Mouse (Mus musculus) spleen, postnatal 14 days (tissue): ENCODE results near the gene Sac3d1.
A peak's percentile ranks its signal among the peaks of the same experiment; 100 is the strongest.

ENCODE experiments used
- DNase-seq, 2 experiments: peaks; one replicate each; pipeline ENCODE4 v3.0.0; 2021 to 2022; ENCODE audit warnings: low spot score in 2 of 2

Sac3d1 gene

DNA sequence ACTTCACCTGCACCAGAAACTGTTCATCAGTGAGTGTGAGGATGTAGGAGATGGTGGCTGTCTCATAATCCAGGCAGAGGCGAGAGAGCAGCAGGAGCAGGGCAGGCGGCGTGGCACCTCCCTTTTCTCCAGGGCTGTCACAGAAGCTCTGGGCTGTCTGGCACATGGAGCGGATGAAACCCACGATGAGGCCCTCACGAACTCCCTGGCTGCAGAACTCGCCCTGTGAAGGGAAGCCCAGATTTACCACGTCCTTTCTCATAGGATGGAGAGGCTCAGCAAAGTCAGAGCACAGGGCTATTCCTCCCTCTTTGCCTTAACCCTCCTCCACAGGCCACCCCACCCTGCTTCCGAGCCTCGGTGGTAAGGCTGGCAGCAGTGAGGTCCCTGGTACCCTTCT is 48.6 kb downstream of the Sac3d1 start:
- DNase-seq = no peak

GRCm38 (mm10) chr19:6068951-6069350 is 49.5 kb downstream of the Sac3d1 start:
- peak in 1 of 2 experiments; percentile 44 for DNase-seq

- peak; percentile 80 to 84 for DNase-seq
These were observed 50.6 kb downstream of the Sac3d1 start, which contains the start of gene Tm7sf2 for GRCm38 (mm10) chr19:6067724-6068415. Tm7sf2 (minus strand) TSS chr19:6068373.

DNA sequence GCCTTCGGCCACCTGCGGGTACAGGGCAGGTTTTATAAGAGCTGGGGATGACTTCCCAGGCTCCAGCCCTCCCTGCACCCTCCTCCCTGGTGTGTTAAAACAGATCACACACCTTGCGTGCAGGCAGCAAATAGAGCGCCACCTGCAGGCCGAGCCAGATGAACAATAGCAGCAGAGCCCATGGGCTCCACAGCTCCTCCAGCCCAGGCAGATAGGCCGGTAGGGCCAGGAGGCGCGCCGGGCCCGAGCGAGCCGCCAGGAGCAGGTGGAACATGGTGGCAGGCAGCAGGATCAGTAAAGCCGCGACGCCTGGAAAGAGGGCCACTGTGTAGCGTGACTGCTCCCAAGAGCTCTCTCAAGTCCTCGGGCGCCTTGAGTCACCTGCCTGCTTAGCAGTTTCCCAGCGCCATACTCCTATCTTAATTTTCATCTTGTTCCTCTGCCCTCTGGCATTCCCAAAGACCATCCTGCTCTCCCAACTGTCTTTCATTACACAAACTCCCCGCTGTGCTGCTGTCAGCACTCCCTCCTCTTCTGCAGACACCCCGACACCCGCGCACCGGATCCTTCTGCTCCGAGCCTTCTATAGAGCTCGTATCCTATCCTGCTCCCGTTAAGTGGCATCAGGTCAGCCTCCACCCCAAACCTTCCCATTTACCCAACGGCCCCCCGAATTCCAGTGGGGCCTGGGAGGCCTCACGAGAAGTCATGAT is 51.3 kb downstream of the Sac3d1 start:
- peak; percentile 72 to 85 for DNase-seq

DNA sequence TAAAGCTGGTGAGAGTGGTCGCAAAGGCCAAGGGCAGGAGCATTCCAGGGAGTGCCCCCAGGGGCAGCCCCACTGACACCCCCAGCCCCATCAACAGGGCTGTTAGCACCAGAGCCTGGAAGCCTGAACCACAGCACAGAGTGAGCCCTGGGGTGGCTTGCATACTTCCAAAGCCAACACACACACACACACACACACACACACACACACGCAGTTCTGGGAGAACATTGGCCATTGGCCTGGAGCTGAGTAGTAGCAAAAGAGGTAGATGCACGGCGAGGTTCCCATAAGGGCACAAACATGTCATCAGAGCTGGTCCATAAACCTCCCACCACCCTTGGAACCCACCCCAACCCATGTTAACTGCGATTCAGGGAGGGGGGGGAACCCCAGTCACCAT is 51.9 kb downstream of the Sac3d1 start:
- no peak for DNase-seq
